Mouse (Mus musculus): ENCODE results near the gene Tcl1b4. TPM values are rescaled to one million over a fixed set of nuclear protein-coding genes. Genes with fewer than 3 reads are reported as not detected.
"Not testable (repeated sequence)": the region's sequence is repeated elsewhere in the genome, so short reads cannot be mapped to it uniquely, and the experiment has no call there.

Tcl1b4 gene
- not detected in 2 replicates for polyA plus RNA-seq (2014; fragmentation: Nextera tagmentation; extraction: Ambion mirVana)

- not testable (repeated sequence) for H3K9me3 ChIP-seq (ENCODE audit: control insufficient read depth, low read length); DNase-seq (ENCODE audit: low spot score); H3K9ac ChIP-seq (ENCODE audit: low read depth, low read length); H3K27ac ChIP-seq (ENCODE audit: low read depth, low read length); H3K4me1 ChIP-seq (replicated peaks; ENCODE audit: control insufficient read depth, insufficient read depth, low read length); H3K27me3 ChIP-seq (ENCODE audit: control insufficient read depth, insufficient read depth, low read length); H3K4me2 ChIP-seq (replicated peaks; ENCODE audit: low read depth, low read length); H3K4me3 ChIP-seq (ENCODE audit: low read depth, low read length); ATAC-seq (ENCODE audit: low FRiP score); H3K36me3 ChIP-seq (ENCODE audit: control insufficient read depth, insufficient read depth, low read length)
- 100% methylated on average over 1 of the region's 1 CpGs for WGBS
Observed at GRCm38 (mm10) chr12:105201657-105202056, at the start of gene Tcl1b4. Gene Tcl1b4 (plus strand): TSS chr12:105201957.

GRCm38 (mm10) chr12:105155286-105155685 is 46.5 kb upstream of the Tcl1b4 start:
- not testable (repeated sequence) for H3K27ac ChIP-seq (ENCODE audit: low read depth, low read length)

GRCm38 (mm10) chr12:105158842-105159241 is 42.9 kb upstream of the Tcl1b4 start:
- no peaks in the 10 kb centered on the region for H3K9me3 ChIP-seq (ENCODE audit: control insufficient read depth, low read length)
- DNase-seq (ENCODE audit: low spot score) (no peak), ATAC-seq (ENCODE audit: low FRiP score) (no peak)
- no peak overlapping the region for H3K4me3 ChIP-seq (ENCODE audit: low read depth, low read length)
- no peaks in the 10 kb centered on the region for H3K4me1 ChIP-seq (replicated peaks; ENCODE audit: control insufficient read depth, insufficient read depth, low read length)
- H3K27ac ChIP-seq (ENCODE audit: low read depth, low read length), result no peak overlapping the region
- 86% methylated on average over 6 of the region's 6 CpGs for WGBS
- no peak overlapping the region for H3K4me2 ChIP-seq (replicated peaks; ENCODE audit: low read depth, low read length)
- H3K36me3 ChIP-seq (ENCODE audit: control insufficient read depth, insufficient read depth, low read length), result no peaks in the 10 kb centered on the region
- H3K9ac ChIP-seq (ENCODE audit: low read depth, low read length), result no peak overlapping the region
- H3K27me3 ChIP-seq (ENCODE audit: control insufficient read depth, insufficient read depth, low read length), result no peaks in the 10 kb centered on the region

More at GRCm38 (mm10) chr12:105155286-105155685, 46.5 kb upstream of the Tcl1b4 start:
- not testable (repeated sequence) for H3K4me3 ChIP-seq (ENCODE audit: low read depth, low read length); H3K9me3 ChIP-seq (ENCODE audit: control insufficient read depth, low read length); H3K9ac ChIP-seq (ENCODE audit: low read depth, low read length); H3K4me1 ChIP-seq (replicated peaks; ENCODE audit: control insufficient read depth, insufficient read depth, low read length); DNase-seq (ENCODE audit: low spot score); ATAC-seq (ENCODE audit: low FRiP score); H3K27me3 ChIP-seq (ENCODE audit: control insufficient read depth, insufficient read depth, low read length); H3K4me2 ChIP-seq (replicated peaks; ENCODE audit: low read depth, low read length); H3K36me3 ChIP-seq (ENCODE audit: control insufficient read depth, insufficient read depth, low read length)
- 83% methylated on average over 4 of the region's 4 CpGs for WGBS

GRCm38 (mm10) chr12:105159390-105159789 is 42.4 kb upstream of the Tcl1b4 start, which contains the start of gene Tcl1b1:
Gene Tcl1b1 (plus strand): TSS chr12:105159690.
- Histone ChIP-seq H3K9me3 (ENCODE audit: control insufficient read depth, low read length) (no peaks in the 10 kb centered on the region), H3K27ac (ENCODE audit: low read depth, low read length) (no peak within 1 kb of the TSS), H3K4me1 (replicated peaks; ENCODE audit: control insufficient read depth, insufficient read depth, low read length) (no peaks in the 10 kb centered on the region), H3K9ac (ENCODE audit: low read depth, low read length) (no peak within 1 kb of the TSS), H3K27me3 (ENCODE audit: control insufficient read depth, insufficient read depth, low read length) (no peaks in the 10 kb centered on the region), H3K4me2 (replicated peaks; ENCODE audit: low read depth, low read length) (no peak within 1 kb of the TSS), H3K36me3 (ENCODE audit: control insufficient read depth, insufficient read depth, low read length) (no peaks in the 10 kb centered on the region), H3K4me3 (ENCODE audit: low read depth, low read length) (no peak within 1 kb of the TSS)
- WGBS, result 79% methylated on average over 4 of the region's 4 CpGs
- no peak for ATAC-seq (ENCODE audit: low FRiP score)
- no peak for DNase-seq (ENCODE audit: low spot score)

GRCm38 (mm10) chr12:105166734-105167133 is 35.0 kb upstream of the Tcl1b4 start:
- no peak for ATAC-seq (ENCODE audit: low FRiP score)
- Histone ChIP-seq H3K9me3 (ENCODE audit: control insufficient read depth, low read length) (no peaks in the 10 kb centered on the region), H3K36me3 (ENCODE audit: control insufficient read depth, insufficient read depth, low read length) (no peaks in the 10 kb centered on the region), H3K4me3 (ENCODE audit: low read depth, low read length) (no peak overlapping the region), H3K4me2 (replicated peaks; ENCODE audit: low read depth, low read length) (no peak overlapping the region), H3K27ac (ENCODE audit: low read depth, low read length) (no peak overlapping the region), H3K4me1 (replicated peaks; ENCODE audit: control insufficient read depth, insufficient read depth, low read length) (no peaks in the 10 kb centered on the region), H3K27me3 (ENCODE audit: control insufficient read depth, insufficient read depth, low read length) (no peaks in the 10 kb centered on the region), H3K9ac (ENCODE audit: low read depth, low read length) (no peak overlapping the region)
- 77% methylated on average over 3 of the region's 3 CpGs for WGBS
- DNase-seq (ENCODE audit: low spot score), result no peak

GRCm38 (mm10) chr12:105173366-105173765 is 28.4 kb upstream of the Tcl1b4 start:
- H3K27ac ChIP-seq (ENCODE audit: low read depth, low read length), result no peak overlapping the region
- H3K4me2 ChIP-seq (replicated peaks; ENCODE audit: low read depth, low read length), result no peak overlapping the region
- no peaks in the 10 kb centered on the region for H3K9me3 ChIP-seq (ENCODE audit: control insufficient read depth, low read length)
- no peak overlapping the region for H3K9ac ChIP-seq (ENCODE audit: low read depth, low read length)
- DNase-seq (ENCODE audit: low spot score) (no peak), ATAC-seq (ENCODE audit: low FRiP score) (no peak)
- H3K4me1 ChIP-seq (replicated peaks; ENCODE audit: control insufficient read depth, insufficient read depth, low read length), result no peaks in the 10 kb centered on the region
- 93% methylated on average over 2 of the region's 2 CpGs for WGBS
- no peak overlapping the region for H3K4me3 ChIP-seq (ENCODE audit: low read depth, low read length)
- no peaks in the 10 kb centered on the region for H3K27me3 ChIP-seq (ENCODE audit: control insufficient read depth, insufficient read depth, low read length)
- no peaks in the 10 kb centered on the region for H3K36me3 ChIP-seq (ENCODE audit: control insufficient read depth, insufficient read depth, low read length)

- H3K9me3 ChIP-seq (ENCODE audit: control insufficient read depth, low read length); H3K27me3 ChIP-seq (ENCODE audit: control insufficient read depth, insufficient read depth, low read length); H3K4me3 ChIP-seq (ENCODE audit: low read depth, low read length); H3K9ac ChIP-seq (ENCODE audit: low read depth, low read length); H3K36me3 ChIP-seq (ENCODE audit: control insufficient read depth, insufficient read depth, low read length); H3K4me2 ChIP-seq (replicated peaks; ENCODE audit: low read depth, low read length); H3K27ac ChIP-seq (ENCODE audit: low read depth, low read length); H3K4me1 ChIP-seq (replicated peaks; ENCODE audit: control insufficient read depth, insufficient read depth, low read length); ATAC-seq (ENCODE audit: low FRiP score): not testable (repeated sequence)
- WGBS, result 38% methylated on average over 2 of the region's 2 CpGs
- DNase-seq (ENCODE audit: low spot score), result peak; percentile 16
Observed at GRCm38 (mm10) chr12:105174318-105174717, 27.4 kb upstream of the Tcl1b4 start.

GRCm38 (mm10) chr12:105176044-105176443 is 25.7 kb upstream of the Tcl1b4 start, which contains the start of gene Tcl1b5:
Gene Tcl1b5 (plus strand): TSS chr12:105176344.
- H3K4me3 ChIP-seq (ENCODE audit: low read depth, low read length); DNase-seq (ENCODE audit: low spot score); H3K9ac ChIP-seq (ENCODE audit: low read depth, low read length); H3K4me2 ChIP-seq (replicated peaks; ENCODE audit: low read depth, low read length); H3K36me3 ChIP-seq (ENCODE audit: control insufficient read depth, insufficient read depth, low read length); H3K27me3 ChIP-seq (ENCODE audit: control insufficient read depth, insufficient read depth, low read length); H3K27ac ChIP-seq (ENCODE audit: low read depth, low read length); H3K4me1 ChIP-seq (replicated peaks; ENCODE audit: control insufficient read depth, insufficient read depth, low read length); ATAC-seq (ENCODE audit: low FRiP score); H3K9me3 ChIP-seq (ENCODE audit: control insufficient read depth, low read length): not testable (repeated sequence)
- 67% methylated on average over 3 of the region's 3 CpGs for WGBS

- not testable (repeated sequence) for H3K27me3 ChIP-seq (ENCODE audit: control insufficient read depth, insufficient read depth, low read length); DNase-seq (ENCODE audit: low spot score); H3K27ac ChIP-seq (ENCODE audit: low read depth, low read length); H3K9ac ChIP-seq (ENCODE audit: low read depth, low read length); ATAC-seq (ENCODE audit: low FRiP score); H3K4me2 ChIP-seq (replicated peaks; ENCODE audit: low read depth, low read length); H3K4me1 ChIP-seq (replicated peaks; ENCODE audit: control insufficient read depth, insufficient read depth, low read length); H3K4me3 ChIP-seq (ENCODE audit: low read depth, low read length); H3K36me3 ChIP-seq (ENCODE audit: control insufficient read depth, insufficient read depth, low read length); H3K9me3 ChIP-seq (ENCODE audit: control insufficient read depth, low read length)
- 83% methylated on average over 4 of the region's 4 CpGs for WGBS
Observed at GRCm38 (mm10) chr12:105181040-105181644, 20.6 kb upstream of the Tcl1b4 start.

Measured in hindbrain, embryonic 11.5 days (tissue).